Mouse (Mus musculus) cerebellum, postnatal 4 days (tissue): ENCODE data around the gene Dbil5.
"Not testable (repeated sequence)": the region's sequence is repeated elsewhere in the genome, so short reads cannot be mapped to it uniquely, and the experiment has no call there.

Experiments used
- DNase-seq, 2 experiments: peaks; one replicate each; pipeline ENCODE4 v3.0.0; 2022; ENCODE audit warnings: low spot score in 2 of 2, mixed read lengths in 1 of 2

The Dbil5 gene

DNA sequence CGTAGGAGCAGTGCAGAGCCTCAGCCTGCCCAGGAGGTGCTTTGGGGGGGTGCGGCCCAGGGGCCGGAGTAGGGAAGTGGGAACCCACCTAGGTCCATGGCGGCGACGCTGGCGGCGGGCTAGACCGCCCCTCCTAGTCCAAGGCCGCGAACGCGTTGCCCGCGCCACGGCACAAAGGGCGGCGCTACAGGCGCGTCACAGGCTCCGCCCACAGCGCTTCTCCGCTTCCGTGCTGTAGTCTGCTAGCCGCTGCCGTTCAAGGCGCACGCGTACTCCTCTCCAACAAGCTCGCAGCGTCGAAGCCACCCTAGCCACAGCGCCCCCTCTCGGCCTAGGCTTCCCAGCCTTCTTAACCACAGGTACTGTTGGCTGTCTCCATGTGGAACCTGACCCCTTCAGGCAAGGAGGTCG is at the start of gene Dbil5, which contains the start of gene Gemin4:
Gene Dbil5, plus strand, starts transcription at position 219 of the 411 bp plus-strand sequence.
Gene Gemin4, minus strand, starts transcription at position 275 of the 411 bp plus-strand sequence.
- DNase-seq: peak; percentile 89 to 95

DNA sequence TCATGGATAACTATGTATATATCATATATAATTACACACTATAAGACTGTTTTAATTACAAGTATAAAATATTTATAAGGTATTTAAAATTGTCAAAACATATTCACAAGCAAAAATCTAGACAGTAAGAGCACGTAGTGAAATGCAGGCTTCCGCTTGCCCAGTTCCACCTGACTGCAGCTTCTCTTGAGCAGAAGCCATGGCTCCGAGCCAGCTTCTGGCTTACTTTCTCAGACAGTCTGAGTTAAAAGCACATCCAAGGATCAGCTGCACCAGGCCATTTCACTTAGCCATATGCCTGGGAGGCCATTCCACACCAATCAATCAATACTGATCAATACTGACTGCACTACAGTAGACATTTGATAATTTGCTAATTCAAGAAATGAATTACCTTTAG is 48.4 kb upstream of the Dbil5 start:
- peak in 1 of 2 experiments; percentile 17 for DNase-seq

DNA sequence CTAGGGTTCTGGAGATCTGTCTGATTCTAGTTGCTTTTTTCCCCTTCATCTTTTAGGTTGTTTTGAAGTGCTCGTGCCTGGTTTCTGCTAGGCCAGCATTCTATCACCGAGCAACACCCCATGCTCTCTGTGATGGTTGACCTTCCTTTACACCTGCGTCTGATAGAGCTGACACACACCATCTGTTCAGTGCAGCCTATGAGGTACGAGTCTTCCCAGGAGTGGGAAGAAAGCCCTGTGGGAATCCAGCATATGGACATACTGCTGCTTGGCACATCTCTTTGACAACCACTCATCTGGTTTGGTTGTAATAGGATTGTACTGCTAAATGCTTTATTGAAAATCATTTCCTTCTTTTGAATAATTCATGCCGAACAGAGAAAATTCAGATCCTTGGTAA is 47.2 kb upstream of the Dbil5 start:
- no peak for DNase-seq

DNA sequence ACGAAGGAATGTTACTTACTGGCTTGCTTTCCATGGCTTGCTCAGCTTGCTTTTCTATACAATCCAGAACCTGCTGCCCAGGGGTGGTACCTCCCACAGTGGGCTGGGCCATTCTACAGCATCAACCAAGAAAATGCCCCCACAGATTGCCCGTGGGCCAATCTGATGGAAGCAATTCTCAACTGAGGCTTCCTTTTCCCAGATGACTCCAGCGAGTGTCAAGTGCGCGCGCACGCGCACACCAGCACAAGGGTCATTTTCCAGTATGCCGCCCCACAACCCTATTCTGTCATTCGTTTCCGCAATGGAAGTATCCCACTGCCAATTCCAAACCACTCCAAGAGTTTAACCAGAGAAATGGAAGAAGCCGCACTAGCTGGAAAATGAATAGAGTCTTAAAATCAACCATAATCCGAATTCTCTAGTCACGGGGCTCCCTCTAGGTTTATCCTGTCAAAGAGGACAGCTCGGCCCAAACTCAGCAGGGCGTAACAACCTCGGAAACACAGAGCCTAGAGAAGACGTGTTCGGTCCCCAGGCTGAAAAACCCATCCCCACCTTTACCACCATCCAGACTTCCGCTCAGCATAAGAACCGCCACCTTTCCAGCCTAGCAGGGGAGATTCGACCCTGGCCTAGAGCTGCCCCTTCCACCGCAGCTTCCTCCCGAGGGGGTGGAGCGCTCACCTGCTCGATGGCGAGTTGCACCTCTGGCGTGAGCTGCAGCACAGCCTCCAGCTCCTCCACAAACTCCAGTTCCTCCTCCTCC is 38.5 kb upstream of the Dbil5 start:
- peak; percentile 25 to 29 for DNase-seq

DNA sequence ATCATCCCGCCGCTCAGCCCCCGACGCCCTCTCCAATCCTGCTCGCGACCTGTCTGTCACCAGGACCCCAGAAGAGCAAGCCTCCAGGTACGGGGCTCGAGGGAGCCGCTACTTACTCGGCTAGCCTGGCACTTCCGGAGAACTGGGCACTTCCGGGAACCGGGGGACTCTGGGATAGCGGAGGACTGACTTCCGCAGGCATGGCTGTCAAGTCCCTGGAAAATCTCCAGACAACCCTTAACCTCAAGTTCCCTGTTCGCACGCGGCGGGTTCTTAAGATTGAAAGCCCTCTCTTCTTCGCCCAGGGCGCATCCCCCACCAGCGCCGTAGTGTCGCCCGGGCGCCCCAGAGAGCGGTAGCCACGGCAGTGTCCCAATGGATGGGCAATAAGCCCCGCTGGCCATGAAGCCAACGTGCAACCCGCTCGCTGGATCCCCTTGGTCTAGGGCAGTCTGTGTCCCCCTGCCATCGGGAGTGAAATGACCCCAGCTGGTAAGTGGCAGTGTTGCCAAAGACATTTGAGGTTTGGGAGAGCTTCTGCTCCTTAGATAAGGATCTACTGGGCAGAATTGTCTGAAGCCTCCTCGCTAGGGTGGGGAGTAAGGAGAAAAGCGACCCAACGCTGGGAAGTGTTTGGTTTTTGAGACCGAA is 37.8 kb upstream of the Dbil5 start, which contains the start of the genes Vps53 and Fam57a:
Gene Vps53, minus strand, starts transcription at position 153 of the 651 bp plus-strand sequence.
Gene Fam57a, plus strand, starts transcription at position 177 of the 651 bp plus-strand sequence.
- DNase-seq: peak; percentile 71 to 78

DNA sequence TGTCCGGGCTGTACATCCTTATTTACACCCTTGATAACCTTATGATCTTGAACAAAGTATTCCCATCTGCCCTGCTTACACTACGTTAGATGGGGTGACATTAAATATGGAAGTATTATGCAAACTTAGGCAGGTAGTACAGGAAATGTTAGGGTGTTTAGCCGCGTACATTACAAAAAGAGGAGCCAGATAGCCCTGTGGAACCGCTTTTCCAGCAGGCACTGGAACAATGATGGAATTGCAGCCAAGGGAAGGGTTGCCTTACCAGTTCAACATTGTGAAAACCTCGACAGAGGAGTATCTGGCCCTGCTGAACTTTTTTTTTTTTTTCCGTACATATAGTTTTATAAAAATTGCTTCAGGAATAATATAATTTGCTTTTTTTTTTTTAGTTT is 37.3 kb upstream of the Dbil5 start:
- no peak for DNase-seq

DNA sequence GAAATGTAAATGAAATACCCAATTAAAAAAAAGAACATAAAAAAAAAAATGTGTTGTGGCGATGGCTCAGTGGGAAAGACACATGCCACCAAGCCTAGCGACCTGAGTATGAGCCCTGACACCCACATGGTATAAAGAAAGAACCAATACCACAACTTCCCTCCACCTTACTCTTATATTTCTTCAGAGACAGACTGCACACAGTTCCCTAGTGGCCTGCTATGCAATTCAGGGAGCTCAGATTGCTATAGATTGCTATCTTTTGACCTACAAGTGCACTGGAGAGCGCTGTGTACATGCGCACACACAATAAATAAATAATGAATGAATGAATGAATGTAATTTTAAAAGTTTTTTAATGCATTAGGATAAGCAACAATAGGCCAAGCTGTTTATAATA is 33.7 kb upstream of the Dbil5 start:
- DNase-seq: no peak

DNA sequence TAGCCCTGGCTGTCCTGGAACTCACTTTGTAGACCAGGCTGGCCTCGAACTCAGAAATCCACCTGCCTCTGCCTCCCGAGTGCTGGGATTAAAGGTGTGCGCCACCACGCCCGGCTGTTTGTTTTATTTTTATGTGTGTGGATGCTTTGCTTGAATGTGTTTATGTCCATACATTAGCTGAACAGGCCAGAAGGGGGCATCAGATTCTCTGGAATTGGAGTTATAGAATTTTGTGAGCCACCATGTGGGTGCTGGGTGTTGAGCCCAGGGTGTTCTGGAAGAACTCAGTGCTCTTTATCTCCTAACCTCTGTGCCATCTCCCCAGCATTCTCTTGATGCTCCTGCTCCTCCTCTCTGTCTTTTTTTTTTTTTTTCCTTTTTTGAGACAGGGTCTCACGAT is 30.5 kb upstream of the Dbil5 start:
- DNase-seq: no peak

DNA sequence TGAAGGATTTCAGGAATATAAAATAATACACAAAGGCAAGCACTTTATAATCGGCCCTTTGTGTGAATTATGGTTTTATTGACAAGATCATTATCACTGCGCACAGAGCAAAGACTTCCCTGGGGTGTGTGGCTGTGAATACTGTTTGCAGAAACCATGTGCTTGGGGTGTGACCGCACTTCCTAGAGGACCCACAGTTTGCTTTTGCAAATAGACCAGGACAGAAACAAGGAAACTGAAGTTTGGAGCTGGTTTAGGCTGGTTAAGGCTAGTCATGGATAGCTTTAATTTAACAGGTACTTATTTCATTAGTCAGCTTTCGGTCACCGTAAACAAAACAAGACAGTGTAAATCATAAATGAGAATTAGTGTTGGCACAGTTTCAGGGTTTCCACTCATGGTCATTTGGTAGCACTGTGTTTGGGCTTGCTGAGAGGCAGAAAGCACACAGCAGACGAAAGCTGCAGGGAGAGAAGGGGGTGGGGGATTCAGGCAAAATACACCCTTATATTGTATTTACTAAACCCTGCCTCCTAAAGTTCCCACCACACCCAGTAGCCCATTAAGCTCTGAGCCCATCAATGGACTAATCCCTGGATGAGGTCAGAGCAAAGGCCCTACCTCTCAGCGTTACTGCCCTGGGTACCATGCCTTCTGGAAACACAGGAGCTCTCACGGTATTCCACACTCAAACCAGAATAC is 21.0 kb upstream of the Dbil5 start:
- DNase-seq: no peak

DNA sequence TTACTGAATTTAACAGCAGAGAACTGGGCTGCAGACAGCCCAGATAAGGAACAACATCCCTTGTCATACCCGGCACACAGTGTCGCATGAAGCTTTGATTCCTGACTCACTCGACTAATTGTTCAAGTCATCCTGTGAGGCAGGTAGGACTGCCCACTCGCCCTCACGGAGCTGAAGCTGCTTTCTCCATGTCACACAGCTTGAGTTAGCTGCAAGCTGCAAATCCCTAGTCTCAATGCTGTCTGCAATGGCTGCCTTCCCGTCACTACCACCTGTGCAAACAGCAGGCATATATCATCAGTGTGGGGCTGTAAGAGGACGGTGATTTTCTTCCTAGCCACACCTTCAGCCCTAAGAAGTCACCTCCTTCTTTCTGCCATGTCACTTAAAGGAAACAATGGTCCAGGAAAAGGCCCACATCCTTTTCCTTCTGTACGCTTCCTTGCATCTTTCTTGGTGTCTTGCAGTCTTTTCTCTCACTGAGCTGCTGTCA is 20.4 kb upstream of the Dbil5 start:
- no peak for DNase-seq

DNA sequence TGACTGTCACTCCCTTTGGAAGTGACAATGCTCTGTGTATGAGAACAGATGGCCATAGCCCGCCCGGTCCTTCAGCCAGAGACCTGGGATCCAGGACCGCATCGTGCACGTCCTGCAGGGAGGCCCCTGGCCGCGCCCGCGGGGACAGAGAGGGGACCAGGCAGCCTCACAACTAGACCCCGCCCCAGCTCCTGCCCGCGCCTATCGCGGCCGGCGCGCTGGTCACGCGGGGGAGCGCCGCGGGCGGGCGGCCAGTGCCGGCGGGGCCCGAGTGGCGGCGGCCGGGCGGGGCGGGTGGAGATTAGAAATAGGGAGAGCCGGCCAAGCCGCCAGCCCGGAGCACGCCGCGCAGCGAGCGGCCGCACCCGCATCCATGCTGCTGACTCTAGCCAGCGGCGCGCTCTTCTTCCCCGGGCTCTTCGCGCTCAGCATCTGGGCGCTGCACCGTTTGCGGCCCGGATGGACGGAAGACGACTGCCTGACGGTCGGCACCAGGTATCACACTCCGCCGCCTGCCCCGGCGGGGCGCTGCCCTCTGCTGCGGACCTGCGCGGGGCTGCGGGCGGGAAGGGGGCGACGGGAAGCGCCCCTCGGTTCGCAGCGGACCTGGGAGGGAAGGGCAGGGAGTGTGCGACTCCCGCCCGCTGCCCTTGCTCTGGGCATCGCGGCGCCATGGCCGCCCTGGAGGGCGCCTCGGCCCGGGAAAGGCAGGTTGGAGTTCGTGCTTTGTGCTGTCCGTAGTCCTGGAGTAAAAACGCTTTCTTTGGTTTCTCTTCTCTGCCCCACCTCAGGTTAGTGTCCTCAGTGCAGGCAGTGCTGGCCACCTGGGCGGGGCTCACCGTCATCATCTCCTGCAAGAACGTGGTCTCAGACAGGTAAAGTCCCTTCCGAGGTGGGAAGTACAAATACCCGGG is 15.4 kb upstream of the Dbil5 start:
- peak; percentile 68 to 82 for DNase-seq

DNA sequence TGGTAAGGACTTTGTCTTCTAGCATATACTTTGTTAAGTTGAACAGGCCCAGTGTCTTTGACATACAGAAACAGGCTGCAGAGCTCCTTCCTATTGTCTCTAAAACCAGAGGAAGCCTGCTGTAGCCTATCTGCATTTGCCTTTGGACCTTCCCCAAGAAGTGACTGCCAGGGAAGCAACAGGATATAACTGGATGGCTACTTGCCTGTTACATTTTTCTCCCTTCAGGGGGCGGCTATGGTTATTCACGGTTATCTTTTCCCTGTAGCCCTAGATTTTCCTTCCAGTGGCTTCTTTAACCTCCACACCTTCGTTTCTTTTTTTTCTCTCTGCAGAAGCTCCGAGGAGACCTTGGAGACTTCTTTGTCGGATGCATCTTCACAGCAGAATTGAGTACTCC is 10.6 kb upstream of the Dbil5 start:
- no peak for DNase-seq

DNA sequence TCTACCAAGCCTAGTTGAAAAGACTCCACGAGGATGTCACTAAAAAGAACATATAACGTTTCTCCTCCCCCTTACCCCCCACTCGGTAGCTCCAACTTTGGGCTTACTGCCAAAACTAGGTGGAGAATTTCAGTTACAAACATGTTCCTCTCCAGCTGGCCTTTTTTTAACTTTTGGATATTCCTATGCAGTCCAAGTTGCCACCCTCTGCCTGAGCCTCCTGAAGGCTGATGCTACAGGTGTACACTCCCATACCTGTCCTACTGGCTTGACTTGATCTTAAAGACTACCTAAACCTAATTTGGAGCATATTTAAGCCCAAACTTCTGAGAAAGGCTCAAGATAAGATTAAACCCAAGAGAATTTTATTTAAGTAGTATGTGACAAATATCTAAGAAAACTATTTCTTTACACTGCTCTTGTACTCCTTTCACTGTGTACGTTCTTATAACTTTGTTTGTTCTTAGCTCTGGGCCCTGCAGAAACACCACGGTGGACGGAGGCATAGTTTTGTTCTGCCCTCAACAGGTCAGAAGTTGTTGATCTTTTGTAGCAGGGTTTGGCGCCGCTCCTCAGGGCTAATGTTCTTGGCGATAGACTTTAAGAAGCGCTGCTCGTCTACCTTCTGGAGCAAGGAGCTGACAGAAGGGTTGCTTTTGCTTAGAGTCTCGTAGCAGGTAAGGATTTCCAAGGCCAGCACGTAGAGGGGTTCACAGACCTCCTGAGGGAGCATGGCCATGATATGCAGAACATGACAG is 7.0 kb upstream of the Dbil5 start:
- no peak for DNase-seq

DNA sequence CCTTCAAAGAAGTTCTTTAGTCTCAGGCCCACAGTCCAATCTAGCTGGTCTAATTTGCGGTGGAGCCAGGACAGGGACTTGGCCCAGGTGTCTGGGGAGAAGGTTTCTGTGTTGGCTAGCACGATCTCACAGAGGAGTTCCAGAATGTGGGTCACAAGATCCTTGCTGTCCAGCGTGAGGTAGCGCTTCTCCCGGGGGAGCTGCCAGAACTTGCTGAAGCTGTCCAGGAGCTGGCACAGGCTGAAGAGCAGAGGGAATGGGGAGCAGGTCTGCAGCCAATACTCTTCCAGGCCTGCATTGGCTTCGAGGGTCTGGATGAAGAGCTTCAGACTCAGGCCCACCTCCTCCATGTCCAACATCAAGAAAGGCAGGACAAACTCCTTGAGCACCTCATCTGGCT is 5.8 kb upstream of the Dbil5 start:
- not testable (repeated sequence) for DNase-seq

DNA sequence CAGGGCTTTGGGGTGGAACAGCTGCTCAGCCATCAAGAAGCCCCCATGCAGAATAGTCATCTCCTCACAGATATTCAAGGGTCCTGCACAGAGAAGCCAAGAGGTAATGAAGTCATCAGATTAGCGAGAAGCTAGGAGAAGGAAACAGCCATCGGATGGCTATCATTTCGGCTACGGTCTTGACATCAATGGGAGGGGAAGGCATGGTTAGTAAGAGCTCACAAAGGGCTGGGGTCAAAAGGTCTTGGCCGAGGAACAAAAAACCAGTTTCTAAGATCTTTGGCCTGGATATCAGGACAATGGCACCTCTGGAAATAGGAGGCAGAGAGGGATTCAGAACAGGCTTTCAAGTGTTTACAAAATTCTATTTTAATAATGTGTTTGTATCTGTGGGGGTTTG is 3.6 kb upstream of the Dbil5 start:
- DNase-seq: no peak

DNA sequence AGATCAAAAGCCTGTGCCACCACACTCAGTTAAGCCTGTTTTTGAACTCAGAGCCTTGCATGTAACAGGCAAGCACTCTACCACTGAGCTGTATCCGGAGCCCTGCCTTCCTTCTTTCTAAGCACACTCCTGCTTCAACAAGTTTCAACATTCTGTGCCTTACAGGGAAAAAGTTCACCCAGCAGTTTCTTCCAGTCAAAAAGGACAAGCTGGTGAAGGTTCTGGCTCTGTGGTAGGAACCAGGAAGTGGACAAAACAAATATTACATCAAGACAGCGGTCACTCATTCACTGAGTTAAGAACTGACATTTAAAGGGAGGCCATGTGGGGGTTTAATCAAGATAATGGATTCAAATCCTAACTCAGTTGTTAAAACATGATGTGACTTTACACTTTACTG is 2.4 kb upstream of the Dbil5 start:
- no peak for DNase-seq

DNA sequence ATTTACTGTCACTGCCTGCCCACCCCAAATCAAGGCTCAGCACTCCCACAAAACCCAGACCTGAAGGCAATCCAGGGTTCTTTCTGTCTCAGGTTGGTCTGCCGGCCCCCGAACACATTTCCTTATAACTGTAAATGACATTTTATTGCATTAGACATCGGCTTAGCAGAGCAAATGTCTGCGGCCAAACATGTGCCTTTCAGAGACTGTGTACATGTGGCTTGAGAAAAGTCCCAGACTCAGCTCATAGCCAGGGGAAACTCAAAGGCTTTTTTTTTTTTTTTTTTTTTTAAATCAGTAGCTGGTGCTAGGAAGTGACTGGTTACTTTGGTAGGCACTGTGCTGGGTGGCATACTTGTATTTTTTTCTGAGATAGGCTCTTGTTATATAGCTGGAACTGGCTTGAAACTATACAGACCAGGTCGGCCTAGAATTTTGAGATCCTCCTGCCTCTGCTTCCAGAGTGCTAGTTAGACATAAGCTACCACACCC is 1.3 kb upstream of the Dbil5 start:
- DNase-seq: no peak

DNA sequence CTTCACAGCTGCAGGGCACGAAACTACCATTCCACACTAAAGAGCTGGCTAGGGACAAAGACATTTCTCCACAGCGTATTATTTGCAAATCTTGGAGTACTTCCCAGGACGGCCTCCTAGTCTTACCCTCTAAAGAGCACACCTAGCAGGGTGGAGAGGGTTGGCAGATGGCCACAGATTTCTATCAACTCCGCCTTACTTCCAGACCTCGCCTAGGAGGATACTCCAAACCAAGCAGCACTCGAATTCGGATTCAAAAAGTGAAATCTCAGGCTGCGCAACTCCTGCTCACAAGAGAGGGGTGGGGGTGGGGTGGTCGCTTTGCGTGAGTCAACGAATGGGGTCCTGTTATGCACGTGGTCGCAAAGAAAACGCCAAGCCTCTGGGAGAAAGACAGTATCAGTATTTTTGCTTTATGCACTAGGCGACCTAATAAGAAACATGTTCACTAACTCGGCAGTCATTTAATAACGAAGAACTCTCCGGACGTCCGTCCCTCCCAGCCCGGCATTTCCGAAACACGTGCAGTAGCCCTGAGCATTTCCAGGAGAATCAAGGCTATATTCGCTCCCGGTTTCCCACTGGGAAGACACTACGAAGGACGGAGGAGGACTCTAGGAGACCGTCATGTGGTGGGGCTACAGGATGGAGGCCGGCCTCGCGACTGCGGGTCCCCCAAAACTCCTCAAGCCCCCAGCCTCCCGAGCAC is 573 bp upstream of the Dbil5 start:
- DNase-seq: no peak

DNA sequence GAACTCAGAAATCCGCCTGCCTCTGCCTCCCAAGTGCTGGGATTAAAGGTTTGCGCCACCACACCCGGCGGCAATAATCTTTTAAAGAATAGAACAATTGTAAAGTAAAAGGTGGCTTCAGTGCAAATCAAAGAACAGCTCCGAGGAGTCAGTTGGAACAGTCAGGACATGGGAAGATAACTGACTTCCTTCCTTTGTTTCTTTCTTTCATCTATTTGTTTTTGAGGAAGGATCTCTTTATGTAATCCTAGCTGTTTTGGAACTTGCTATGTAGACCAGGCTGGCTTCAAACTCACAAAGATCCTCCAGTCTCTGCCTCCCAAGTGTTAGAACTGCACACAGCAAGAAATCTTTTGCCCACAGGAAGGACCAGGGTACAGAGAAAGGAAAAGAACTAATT is 7.2 kb downstream of the Dbil5 start:
- DNase-seq: no peak

DNA sequence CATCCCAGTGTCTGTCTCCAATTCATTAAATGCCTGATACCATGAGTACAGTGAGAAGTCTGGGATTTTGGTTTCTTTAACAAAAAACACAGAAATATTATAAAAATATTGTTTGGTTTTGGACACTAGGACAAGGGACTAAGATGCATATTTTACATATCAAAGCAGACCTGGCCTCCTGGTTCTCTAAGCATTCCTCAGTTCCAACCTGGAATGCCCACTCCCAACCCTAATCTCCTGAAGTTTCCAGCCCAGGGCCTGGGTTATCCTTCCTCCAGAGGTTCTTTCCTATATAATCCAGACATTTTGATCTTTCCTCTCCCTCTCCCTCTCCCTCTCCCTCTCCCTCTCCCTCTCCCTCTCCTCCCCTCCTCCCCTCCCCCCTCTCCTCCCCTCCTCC is 7.6 kb downstream of the Dbil5 start:
- no peak for DNase-seq
